Mouse (Mus musculus) heart, embryonic 11.5 days (tissue): ENCODE measurements around the gene Actl11. TPM values are rescaled to one million over a fixed set of nuclear protein-coding genes. Genes with fewer than 3 reads are reported as not detected.
A peak's percentile ranks its signal among the peaks of the same experiment; 100 is the strongest.

ENCODE experiments used
- ATAC-seq: fragments of 200-750 bp; cut with Nextera tagmentation; replicated peaks from 2 replicates; pipeline ENCODE4 v1.8.0; 2017; ENCODE audit warnings: moderate library complexity; ENCODE audit not compliant: insufficient number of reproducible peaks, low FRiP score, low TSS enrichment
- H3K27ac ChIP-seq: fragments of 300-500 bp; sonication (generic); 2 replicates; pipeline ENCODE4 v1.5.1; 2014; ENCODE audit warnings: mild to moderate bottlenecking, low read depth, low read length
- H3K27me3 ChIP-seq: fragments of 300-500 bp; sonication (generic); 2 replicates; pipeline ENCODE4 v1.6.1; 2014; ENCODE audit warnings: mild to moderate bottlenecking, low read length, mixed read lengths; ENCODE audit not compliant: control insufficient read depth, insufficient read depth
- H3K36me3 ChIP-seq: fragments of 300-500 bp; sonication (generic); 2 replicates; pipeline ENCODE4 v1.6.1; 2014; ENCODE audit warnings: mild to moderate bottlenecking, low read length, moderate library complexity, mixed read lengths; ENCODE audit not compliant: control insufficient read depth, insufficient read depth
- H3K4me1 ChIP-seq: fragments of 300-500 bp; sonication (generic); 2 replicates; pipeline ENCODE4 v1.6.1; 2014; ENCODE audit warnings: low read length; ENCODE audit not compliant: control insufficient read depth, insufficient read depth
- H3K4me2 ChIP-seq: fragments of 300-500 bp; sonication (generic); 2 replicates; pipeline ENCODE4 v1.6.1; 2014; ENCODE audit warnings: mild to moderate bottlenecking, moderate library complexity
- H3K4me3 ChIP-seq: fragments of 300-500 bp; sonication (generic); 2 replicates; pipeline ENCODE4 v1.5.1; 2014; ENCODE audit warnings: low read depth, low read length
- H3K9ac ChIP-seq: fragments of 300-500 bp; sonication (generic); 2 replicates; pipeline ENCODE4 v1.6.1; 2014; ENCODE audit warnings: mild to moderate bottlenecking, low read depth, low read length, moderate library complexity
- H3K9me3 ChIP-seq: fragments of 300-500 bp; sonication (generic); replicated peaks from 2 replicates; pipeline ENCODE4 v1.6.1; 2016; ENCODE audit warnings: low read length; ENCODE audit not compliant: control insufficient read depth
- WGBS: fragments of 180-500 bp; shearing (Covaris S2); extraction: QIAGEN DNeasy Blood & Tissue Kit; methylation state at CpG from one replicate; pipeline ENCODE4 v1.1.7; 2014; ENCODE audit not compliant: insufficient replicate concordance; 5-methylcytosine and 5-hydroxymethylcytosine counted together
- polyA plus RNA-seq: library from polyadenylated mRNA; unstranded; fragments of >200 nt; fragmentation: Nextera tagmentation; extraction: Ambion mirVana; gene quantifications from 2 replicates; pipeline ENCODE4 v1.2.1, GENCODE M21; 2014

Actl11 gene
- polyA plus RNA-seq, 1 experiment from 2014 or later = not detected

- no peak overlapping the region for H3K27ac ChIP-seq
- no peak for ATAC-seq
- H3K9me3 ChIP-seq = no peaks in the 10 kb centered on the region
- H3K4me2 ChIP-seq = peak overlapping the region; percentile 78
- WGBS = 9% methylated on average over 44 of the region's 44 CpGs
- H3K36me3 ChIP-seq = no peaks in the 10 kb centered on the region
- peaks cover 9% of the 10 kb centered on the region for H3K4me1 ChIP-seq
- peaks cover 22% of the 10 kb centered on the region for H3K27me3 ChIP-seq
- H3K4me3 ChIP-seq = peak overlapping the region; percentile 43
- H3K9ac ChIP-seq = 0 out of 2 replicates have a peak overlapping the region, but pooled peaks have one; percentile 36
Observed at GRCm38 (mm10) chr9:107900840-107901626, 27.2 kb upstream of the Actl11 start.

DNA sequence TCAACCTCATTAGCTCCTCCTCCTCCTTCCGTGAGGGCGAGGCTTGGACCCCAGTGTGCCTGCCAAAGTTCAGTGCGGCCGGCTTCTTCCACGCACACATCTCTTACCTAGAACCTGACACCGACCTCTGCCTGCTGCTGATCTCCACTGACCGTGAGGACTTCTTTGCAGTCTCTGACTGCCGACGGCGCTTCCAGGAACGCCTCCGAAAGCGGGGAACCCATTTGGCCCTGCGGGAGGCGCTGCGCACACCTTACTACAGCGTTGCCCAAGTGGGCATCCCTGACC, 26.7 kb upstream of the Actl11 start:
- Histone ChIP-seq H3K9ac (no peak overlapping the region), H3K4me2 (peak overlapping the region; percentile 78), H3K9me3 (no peaks in the 10 kb centered on the region), H3K27ac (no peak overlapping the region), H3K36me3 (no peaks in the 10 kb centered on the region), H3K4me1 (peaks cover 14% of the 10 kb centered on the region), H3K4me3 (peak overlapping the region; percentile 43; the same call in 1 of the 2 replicates), H3K27me3 (peaks cover 22% of the 10 kb centered on the region)
- 15% methylated on average over 17 of the region's 17 CpGs for WGBS
- no peak for ATAC-seq

DNA sequence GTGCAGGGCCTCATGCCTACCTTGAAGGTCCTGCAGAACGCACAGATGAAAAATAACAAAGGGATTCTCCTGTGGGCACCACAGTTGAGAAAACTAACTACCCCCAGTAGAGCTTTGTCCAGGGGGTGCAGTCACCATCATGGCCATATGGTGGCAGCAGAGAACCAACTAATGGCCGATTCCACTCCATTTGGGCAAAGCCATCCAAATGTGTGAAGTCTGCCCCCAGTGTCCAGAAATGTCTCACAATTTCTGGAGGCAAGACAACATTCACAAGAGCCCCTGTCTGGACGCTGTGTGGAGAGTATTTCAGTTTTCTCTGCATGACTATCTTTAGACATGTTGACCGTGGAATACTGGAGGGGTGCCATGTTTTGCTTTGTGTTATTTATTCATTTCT, 23.5 kb upstream of the Actl11 start:
- Histone ChIP-seq H3K36me3 (no peaks in the 10 kb centered on the region), H3K27ac (no peak overlapping the region), H3K4me1 (peaks cover 38% of the 10 kb centered on the region), H3K4me2 (no peak overlapping the region), H3K4me3 (no peak overlapping the region), H3K9me3 (no peaks in the 10 kb centered on the region), H3K9ac (no peak overlapping the region), H3K27me3 (peaks cover 21% of the 10 kb centered on the region)
- 0 out of 2 replicates have a peak, but pooled peaks have one; percentile 32 for ATAC-seq
- WGBS = 5% methylated on average over 4 of the region's 4 CpGs

GRCm38 (mm10) chr9:107906252-107906966, 21.9 kb upstream of the Actl11 start, which contains the start of gene Mst1r:
Gene Mst1r, plus strand, starts transcription at chr9:107906873.
- no peaks in the 10 kb centered on the region for H3K36me3 ChIP-seq
- H3K9me3 ChIP-seq = no peaks in the 10 kb centered on the region
- peaks cover 33% of the 10 kb centered on the region for H3K4me1 ChIP-seq
- peak; percentile 59; the same call in 1 of the 2 replicates for ATAC-seq
- H3K4me3 ChIP-seq = peak within 1 kb of the TSS; percentile 43
- 16% methylated on average over 19 of the region's 19 CpGs for WGBS
- H3K27me3 ChIP-seq = peaks cover 5% of the 10 kb centered on the region
- peak within 1 kb of the TSS; percentile 83 for H3K4me2 ChIP-seq
- H3K27ac ChIP-seq = no peak within 1 kb of the TSS
- H3K9ac ChIP-seq = peak within 1 kb of the TSS; percentile 64

- ATAC-seq = no peak
- Histone ChIP-seq H3K9ac (peak overlapping the region; percentile 64), H3K4me1 (peaks cover 33% of the 10 kb centered on the region), H3K4me2 (peak overlapping the region; percentile 83), H3K36me3 (no peaks in the 10 kb centered on the region), H3K4me3 (peak overlapping the region; percentile 43), H3K27ac (no peak overlapping the region), H3K27me3 (no peaks in the 10 kb centered on the region; the same call in 1 of the 2 replicates), H3K9me3 (no peaks in the 10 kb centered on the region)
- 45% methylated on average over 31 of the region's 31 CpGs for WGBS
Observed at GRCm38 (mm10) chr9:107906967-107907800, 21.1 kb upstream of the Actl11 start.

DNA sequence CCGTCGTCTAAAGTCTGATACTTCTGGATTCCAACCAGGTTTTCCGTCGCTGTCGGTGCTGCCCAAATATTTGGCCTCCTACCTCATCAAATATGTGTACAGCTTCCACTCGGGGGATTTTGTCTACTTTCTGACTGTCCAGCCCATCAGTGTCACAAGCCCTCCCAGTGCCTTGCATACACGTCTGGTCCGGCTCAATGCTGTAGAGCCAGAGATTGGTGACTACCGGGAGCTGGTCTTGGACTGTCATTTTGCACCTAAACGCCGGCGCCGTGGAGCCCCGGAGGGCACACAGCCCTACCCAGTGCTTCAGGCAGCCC, 20.5 kb upstream of the Actl11 start:
- WGBS = 83% methylated on average over 14 of the region's 14 CpGs
- peak overlapping the region; percentile 18; the same call in 1 of the 2 replicates for H3K4me3 ChIP-seq
- peaks cover 33% of the 10 kb centered on the region for H3K4me1 ChIP-seq
- peak overlapping the region; percentile 10; the same call in 1 of the 2 replicates for H3K27ac ChIP-seq
- H3K9ac ChIP-seq = no peak overlapping the region
- no peak for ATAC-seq
- no peaks in the 10 kb centered on the region for H3K9me3 ChIP-seq
- H3K27me3 ChIP-seq = no peaks in the 10 kb centered on the region; the same call in 1 of the 2 replicates
- peak overlapping the region; percentile 49 for H3K4me2 ChIP-seq
- no peaks in the 10 kb centered on the region for H3K36me3 ChIP-seq

DNA sequence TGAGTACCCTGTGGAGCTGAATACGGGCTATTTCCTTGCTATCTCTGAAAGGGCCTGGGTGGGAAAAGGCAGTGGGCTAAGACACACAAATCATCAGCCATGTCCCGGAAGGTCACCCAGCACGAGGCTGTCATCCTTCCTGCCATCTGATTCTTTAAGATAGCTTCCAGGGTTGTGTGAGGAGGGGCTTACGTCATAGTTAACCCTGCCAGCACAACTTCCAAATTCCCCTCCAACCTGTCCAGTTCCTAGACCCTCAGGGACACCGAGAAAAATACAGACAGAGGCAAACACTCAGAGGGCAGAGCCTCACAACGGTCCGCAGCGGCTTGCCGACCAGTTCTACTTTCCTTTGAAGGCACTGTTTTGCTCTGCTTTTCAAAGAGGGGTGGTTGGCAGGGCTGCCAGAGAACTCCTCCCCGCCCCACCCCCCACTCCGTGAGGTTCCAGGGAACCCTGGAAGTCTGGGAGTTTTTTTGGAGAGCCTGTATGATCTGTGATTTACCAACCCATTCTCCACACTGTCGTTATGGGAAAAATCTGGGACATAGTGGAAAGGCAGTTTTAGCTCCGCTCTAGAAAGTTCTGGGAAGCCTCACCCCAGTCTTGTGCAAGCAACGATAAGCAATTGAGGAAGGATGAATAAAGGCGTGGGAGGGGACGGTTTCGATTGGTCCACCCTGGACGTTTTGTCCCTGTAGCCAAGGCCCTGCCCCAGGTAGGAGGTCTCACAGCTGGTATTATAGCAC, 19.7 kb upstream of the Actl11 start:
- Histone ChIP-seq H3K4me2 (peak overlapping the region; percentile 49), H3K4me3 (peak overlapping the region; percentile 18; the same call in 1 of the 2 replicates), H3K4me1 (peaks cover 33% of the 10 kb centered on the region), H3K36me3 (no peaks in the 10 kb centered on the region), H3K9ac (peak overlapping the region; percentile 44; the same call in 1 of the 2 replicates), H3K9me3 (no peaks in the 10 kb centered on the region), H3K27me3 (no peaks in the 10 kb centered on the region; the same call in 1 of the 2 replicates), H3K27ac (peak overlapping the region; percentile 29; the same call in 1 of the 2 replicates)
- no peak for ATAC-seq
- WGBS = 30% methylated on average over 18 of the region's 18 CpGs
